Mouse (Mus musculus) bone marrow, adult 2 months (tissue): ENCODE data around the gene Tet1.

Source experiments
- CTCF ChIP-seq: fragments of 200-500 bp; IDR thresholded peaks from 2 replicates; pipeline ENCODE4 v1.5.1; 2011; ENCODE audit warnings: low read length, control low read depth; ENCODE audit not compliant: control insufficient read depth, insufficient read depth
- POLR2A ChIP-seq: fragments of 200-500 bp; IDR thresholded peaks from 2 replicates; pipeline ENCODE4 v1.6.1; 2011; ENCODE audit warnings: low read depth, mild to moderate bottlenecking, control low read depth, low read length, borderline replicate concordance; ENCODE audit not compliant: control insufficient read depth

GRCm38 (mm10) chr10:62902829-62903228 lies 6.0 kb downstream of the Tet1 start:
- no peak for TF ChIP-seq CTCF
- TF ChIP-seq POLR2A, result no peak
